Mouse (Mus musculus) adrenal gland, postnatal 36 days (tissue): Measurements from ENCODE around the gene Tnrc6a. TPM values are rescaled to one million over a fixed set of nuclear protein-coding genes. Genes with fewer than 3 reads are reported as not detected.

Experiments used
- DNase-seq, 2 experiments: peaks; one replicate each; pipeline ENCODE4 v3.0.0; 2021; ENCODE audit warnings: mixed read lengths in 1 of 2
- total RNA-seq, 2 experiments: library from RNA; stranded (reverse); gene quantifications; 2 replicates each; pipeline ENCODE4 v1.2.3; 2021

Gene Tnrc6a
- total RNA-seq, 2 experiments from 2014 or later, result 39.9 to 45.8 TPM

DNA sequence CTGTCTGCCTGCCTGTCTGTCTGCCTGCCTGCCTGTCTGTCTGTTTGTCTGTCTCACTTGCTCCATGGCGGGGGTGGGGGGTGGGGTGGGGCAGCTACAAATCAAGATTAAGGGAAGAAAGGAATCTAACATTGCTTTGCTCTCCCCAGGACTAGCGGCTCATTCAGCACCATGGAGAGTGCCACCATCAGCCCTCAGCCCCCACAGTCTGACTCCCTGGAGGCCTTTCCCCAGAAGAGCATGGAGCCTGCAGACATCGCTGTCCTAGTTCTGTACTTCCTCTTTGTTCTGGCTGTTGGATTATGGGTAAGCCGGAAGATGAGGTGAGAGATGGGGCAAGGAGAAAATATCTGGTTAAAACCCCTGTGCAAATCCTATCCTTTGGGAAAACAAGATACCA lies 111.8 kb downstream of the Tnrc6a start:
- DNase-seq, result peak; percentile 47 to 72

DNA sequence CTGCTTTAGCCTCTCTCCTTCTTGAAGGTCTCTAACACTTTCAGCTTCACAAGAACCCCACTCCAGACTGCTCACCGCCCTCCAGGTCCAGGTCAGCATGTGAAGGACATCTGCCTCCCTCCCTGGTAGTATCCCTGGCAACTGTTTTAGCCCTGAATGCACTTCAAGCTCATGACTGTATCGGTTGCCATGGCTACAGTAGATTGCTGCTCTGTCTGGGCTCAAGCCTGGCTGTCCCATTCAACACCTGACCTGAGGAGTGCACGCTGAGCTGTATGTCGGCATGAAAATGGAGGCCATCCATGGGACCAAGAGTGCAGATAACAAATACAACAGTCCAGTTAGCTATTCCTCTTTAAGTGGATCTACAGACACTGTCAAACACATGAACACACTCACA lies 114.9 kb downstream of the Tnrc6a start:
- no peak for DNase-seq

DNA sequence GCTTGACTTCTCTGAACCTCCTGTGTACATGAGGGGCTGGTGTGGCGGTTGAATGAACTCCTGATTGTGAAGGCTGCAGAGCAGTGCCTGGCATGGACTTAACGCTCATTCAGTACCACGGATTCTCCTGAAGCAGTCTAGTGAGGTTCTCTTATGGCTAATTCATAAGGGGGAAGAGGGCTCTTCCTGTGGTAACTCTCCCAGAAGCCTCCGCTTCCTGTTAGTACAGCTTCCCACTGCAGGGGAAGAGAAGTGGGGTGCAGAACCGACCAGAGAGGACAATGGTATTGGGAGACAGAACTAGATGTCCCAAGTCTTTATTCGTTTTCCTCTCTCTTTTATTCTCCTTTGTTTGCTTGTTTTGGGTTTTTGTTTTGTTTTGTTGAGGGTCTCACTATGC lies 116.4 kb downstream of the Tnrc6a start:
- no peak for DNase-seq

DNA sequence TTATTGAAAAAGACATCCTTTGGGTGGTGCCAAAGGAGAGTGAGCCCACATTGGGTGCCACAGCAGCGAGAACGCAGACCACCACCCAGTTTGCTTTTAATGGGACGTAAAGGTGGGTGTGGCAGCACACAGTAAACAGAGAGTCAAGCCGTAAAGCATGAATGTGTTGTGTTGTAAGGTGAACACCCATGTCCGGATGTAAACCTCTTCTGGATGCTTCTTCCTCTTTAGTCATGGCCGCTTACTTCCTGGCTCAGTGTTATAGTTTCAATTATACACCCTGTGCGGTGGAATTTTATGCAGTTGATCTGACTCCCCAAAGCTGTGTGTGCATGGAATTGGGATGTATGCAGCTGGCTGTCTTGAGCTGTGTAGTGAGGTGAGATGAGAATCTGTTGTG lies 118.6 kb downstream of the Tnrc6a start:
- no peak for DNase-seq

DNA sequence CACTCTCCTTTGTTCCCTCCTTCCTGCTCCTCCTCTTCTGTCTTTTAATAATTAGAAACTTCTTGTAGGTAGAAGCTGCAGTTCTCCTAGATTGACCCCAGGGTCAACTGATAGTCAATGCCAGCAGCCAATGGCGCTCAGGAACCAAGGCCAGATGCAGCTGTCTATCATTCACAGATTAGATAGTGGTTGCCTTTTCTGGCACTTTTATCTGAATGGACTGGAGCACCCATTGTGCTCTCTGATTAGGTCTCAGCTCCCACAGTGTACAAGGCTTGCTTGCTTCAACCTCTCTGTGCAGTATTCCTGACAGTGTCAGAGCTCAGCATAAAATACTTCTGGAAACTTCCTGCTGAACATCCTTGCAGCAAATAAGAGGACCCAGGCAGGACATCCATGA lies 121.1 kb downstream of the Tnrc6a start:
- DNase-seq, result no peak

Other genes starting within 250 kb of the Tnrc6a start
- 10 to 100 TPM; 56.5 to 63.1 TPM for gene Rbbp6, start 158.2 kb upstream of the Tnrc6a start, total RNA-seq
- not detected for gene Slc5a11, start 90.9 kb downstream of the Tnrc6a start, total RNA-seq
- gene Lcmt1, start 245.9 kb downstream of the Tnrc6a start, total RNA-seq, result 10 to 100 TPM; 24.9 to 29.4 TPM
- gene Arhgap17, start 246.0 kb downstream of the Tnrc6a start, total RNA-seq, result 10 to 100 TPM; 57.7 to 73.3 TPM